Mouse (Mus musculus) embryonic facial prominence, embryonic 13.5 days (tissue): Measurements from ENCODE around the gene Gsc2. TPM values are rescaled to one million over a fixed set of nuclear protein-coding genes. Genes with fewer than 3 reads are reported as not detected.
A peak's percentile ranks its signal among the peaks of the same experiment; 100 is the strongest.

Experiments
- ATAC-seq: fragments of 200-750 bp; cut with Nextera tagmentation; 2 replicates; pipeline ENCODE4 v1.8.0; 2017; ENCODE audit warnings: low read depth; ENCODE audit not compliant: insufficient number of reproducible peaks, insufficient read depth, low FRiP score, low TSS enrichment
- H3K27ac ChIP-seq: fragments of 300-500 bp; sonication (generic); 2 replicates; pipeline ENCODE4 v1.5.1; 2015; ENCODE audit warnings: moderate library complexity, mild to moderate bottlenecking, inconsistent platforms
- H3K27me3 ChIP-seq: fragments of 300-500 bp; sonication (generic); 2 replicates; pipeline ENCODE4 v1.6.1; 2015; ENCODE audit warnings: mild to moderate bottlenecking, inconsistent platforms
- H3K36me3 ChIP-seq: fragments of 300-500 bp; sonication (generic); 2 replicates; pipeline ENCODE4 v1.6.1; 2015; ENCODE audit warnings: mild to moderate bottlenecking, inconsistent platforms
- H3K4me1 ChIP-seq: fragments of 300-500 bp; sonication (generic); 2 replicates; pipeline ENCODE4 v1.6.1; 2015; ENCODE audit warnings: inconsistent platforms
- H3K4me2 ChIP-seq: fragments of 300-500 bp; sonication (generic); 2 replicates; pipeline ENCODE4 v1.6.1; 2015; ENCODE audit warnings: moderate library complexity, mild to moderate bottlenecking, inconsistent platforms
- H3K4me3 ChIP-seq: fragments of 300-500 bp; sonication (generic); 2 replicates; pipeline ENCODE4 v1.5.1; 2015; ENCODE audit warnings: mild to moderate bottlenecking, inconsistent platforms
- H3K9ac ChIP-seq: fragments of 300-500 bp; sonication (generic); 2 replicates; pipeline ENCODE4 v1.6.1; 2015; ENCODE audit warnings: mild to moderate bottlenecking, inconsistent platforms
- H3K9me3 ChIP-seq: fragments of 300-500 bp; sonication (generic); 2 replicates; pipeline ENCODE4 v1.6.1; 2016; ENCODE audit warnings: inconsistent platforms
- WGBS: fragments of 180-500 bp; shearing (Covaris S2); methylation state at CpG from one replicate; pipeline ENCODE4 v1.1.7; 2015; ENCODE audit warnings: mixed read lengths; 5-methylcytosine and 5-hydroxymethylcytosine counted together
- polyA plus RNA-seq: library from polyadenylated mRNA; unstranded; fragments of >200 nt; fragmentation: Nextera tagmentation; extraction: Ambion mirVana; gene quantifications from 2 replicates; pipeline ENCODE4 v1.2.1, GENCODE M21; 2015

Gsc2 gene
- polyA plus RNA-seq, 1 experiment from 2014 or later: not detected

GRCm38 (mm10) chr16:17884116-17884515 is 30.7 kb downstream of the Gsc2 start:
- Histone ChIP-seq H3K9ac (no peak overlapping the region), H3K4me3 (no peak overlapping the region), H3K36me3 (peaks cover 7% of the 10 kb centered on the region; the same call in 1 of the 2 replicates), H3K27me3 (no peaks in the 10 kb centered on the region), H3K9me3 (no peaks in the 10 kb centered on the region), H3K27ac (no peak overlapping the region), H3K4me1 (peaks cover 6% of the 10 kb centered on the region), H3K4me2 (no peak overlapping the region)
- ATAC-seq: no peak
- 89% methylated on average over 6 of the region's 6 CpGs for WGBS

GRCm38 (mm10) chr16:17882196-17882595 is 32.7 kb downstream of the Gsc2 start:
- Histone ChIP-seq H3K9ac (no peak overlapping the region), H3K4me3 (no peak overlapping the region), H3K9me3 (no peaks in the 10 kb centered on the region), H3K27me3 (no peaks in the 10 kb centered on the region), H3K4me2 (no peak overlapping the region), H3K36me3 (peaks cover 18% of the 10 kb centered on the region), H3K27ac (no peak overlapping the region), H3K4me1 (peaks cover 6% of the 10 kb centered on the region)
- ATAC-seq: no peak

GRCm38 (mm10) chr16:17879571-17879970 is 35.3 kb downstream of the Gsc2 start:
- Histone ChIP-seq H3K4me1 (peaks cover 6% of the 10 kb centered on the region), H3K9ac (no peak overlapping the region), H3K27me3 (no peaks in the 10 kb centered on the region), H3K36me3 (peaks cover 21% of the 10 kb centered on the region), H3K4me3 (no peak overlapping the region), H3K4me2 (no peak overlapping the region), H3K27ac (no peak overlapping the region), H3K9me3 (no peaks in the 10 kb centered on the region)
- ATAC-seq: no peak
- 92% methylated on average over 4 of the region's 4 CpGs for WGBS

GRCm38 (mm10) chr16:17876096-17876495 is 38.8 kb downstream of the Gsc2 start:
- WGBS: 95% methylated on average over 1 of the region's 1 CpGs

GRCm38 (mm10) chr16:17875174-17875573 is 39.7 kb downstream of the Gsc2 start:
- Histone ChIP-seq H3K4me1 (no peaks in the 10 kb centered on the region), H3K4me3 (no peak overlapping the region), H3K4me2 (no peak overlapping the region), H3K9ac (no peak overlapping the region), H3K36me3 (peaks cover 43% of the 10 kb centered on the region), H3K9me3 (no peaks in the 10 kb centered on the region), H3K27ac (no peak overlapping the region), H3K27me3 (no peaks in the 10 kb centered on the region)
- 89% methylated on average over 4 of the region's 4 CpGs for WGBS
- no peak for ATAC-seq

More at GRCm38 (mm10) chr16:17876096-17876495, 38.8 kb downstream of the Gsc2 start:
- Histone ChIP-seq H3K9ac (no peak overlapping the region), H3K27ac (no peak overlapping the region), H3K9me3 (no peaks in the 10 kb centered on the region), H3K4me2 (no peak overlapping the region), H3K4me3 (no peak overlapping the region), H3K27me3 (no peaks in the 10 kb centered on the region), H3K36me3 (peaks cover 34% of the 10 kb centered on the region), H3K4me1 (no peaks in the 10 kb centered on the region)
- no peak for ATAC-seq

- H3K4me3 ChIP-seq: no peak overlapping the region
- peaks cover 58% of the 10 kb centered on the region for H3K36me3 ChIP-seq
- no peaks in the 10 kb centered on the region for H3K4me1 ChIP-seq
- 65% methylated on average over 4 of the region's 4 CpGs for WGBS
- no peak overlapping the region for H3K27ac ChIP-seq
- no peak overlapping the region for H3K4me2 ChIP-seq
- H3K9me3 ChIP-seq: no peaks in the 10 kb centered on the region
- H3K27me3 ChIP-seq: no peaks in the 10 kb centered on the region
- 0 out of 2 replicates have a peak overlapping the region, but pooled peaks have one; percentile 27 for H3K9ac ChIP-seq
- ATAC-seq: no peak
Observed at GRCm38 (mm10) chr16:17872995-17873394, 41.9 kb downstream of the Gsc2 start.

GRCm38 (mm10) chr16:17871248-17871647 is 43.6 kb downstream of the Gsc2 start:
- Histone ChIP-seq H3K9ac (no peak overlapping the region), H3K9me3 (no peaks in the 10 kb centered on the region), H3K4me1 (no peaks in the 10 kb centered on the region), H3K27ac (no peak overlapping the region), H3K36me3 (peaks cover 53% of the 10 kb centered on the region), H3K4me2 (no peak overlapping the region), H3K4me3 (no peak overlapping the region), H3K27me3 (no peaks in the 10 kb centered on the region)
- ATAC-seq: no peak
- 81% methylated on average over 5 of the region's 5 CpGs for WGBS

GRCm38 (mm10) chr16:17865770-17866169 is 49.1 kb downstream of the Gsc2 start:
- Histone ChIP-seq H3K4me3 (no peak overlapping the region), H3K36me3 (peaks cover 47% of the 10 kb centered on the region), H3K9ac (no peak overlapping the region), H3K27me3 (no peaks in the 10 kb centered on the region), H3K9me3 (no peaks in the 10 kb centered on the region), H3K4me2 (no peak overlapping the region), H3K4me1 (0 out of 2 replicates have a peak, but pooled peaks cover 4% of the 10 kb centered on the region), H3K27ac (no peak overlapping the region)
- WGBS: 76% methylated on average over 6 of the region's 6 CpGs
- ATAC-seq: no peak

- WGBS: 97% methylated on average over 2 of the region's 2 CpGs
- Histone ChIP-seq H3K9ac (no peak overlapping the region), H3K27me3 (no peaks in the 10 kb centered on the region), H3K4me1 (0 out of 2 replicates have a peak, but pooled peaks cover 4% of the 10 kb centered on the region), H3K36me3 (peaks cover 47% of the 10 kb centered on the region), H3K9me3 (no peaks in the 10 kb centered on the region), H3K4me2 (no peak overlapping the region), H3K4me3 (no peak overlapping the region), H3K27ac (no peak overlapping the region)
- no peak for ATAC-seq
Observed at GRCm38 (mm10) chr16:17865293-17865692, 49.6 kb downstream of the Gsc2 start.

Other genes starting within 250 kb of the Gsc2 start
- 53.3 and 56.4 TPM in 2 replicates for gene Med15, start 182.2 kb downstream of the Gsc2 start, polyA plus RNA-seq
- gene Klhl22, start 155.4 kb downstream of the Gsc2 start, polyA plus RNA-seq: 88.8 and 97.7 TPM in 2 replicates
- 30.9 and 39.0 TPM in 2 replicates for gene Scarf2, start 117.8 kb downstream of the Gsc2 start, polyA plus RNA-seq
- 0.36 and 0.45 TPM in 2 replicates for gene B830017H08Rik, start 81.9 kb downstream of the Gsc2 start, polyA plus RNA-seq
- 2.2 and 3.0 TPM in 2 replicates for gene Car15, start 76.7 kb downstream of the Gsc2 start, polyA plus RNA-seq
- 0.14 and 0.39 TPM in 2 replicates for gene Gm20518, start 23.4 kb downstream of the Gsc2 start, polyA plus RNA-seq
- gene Tssk1, start 20.8 kb downstream of the Gsc2 start, polyA plus RNA-seq: 0.14 TPM in 1 of 2 replicates, not detected in the other
- gene Dgcr2, start 16.5 kb downstream of the Gsc2 start, polyA plus RNA-seq: 96.8 and 97.0 TPM in 2 replicates
- gene Tssk2, start 16.4 kb downstream of the Gsc2 start, polyA plus RNA-seq: 0.20 TPM in 1 of 2 replicates, not detected in the other
- gene Ess2, start 3.7 kb downstream of the Gsc2 start, polyA plus RNA-seq: 43.7 and 46.9 TPM in 2 replicates
- gene Slc25a1, start 13.2 kb upstream of the Gsc2 start, polyA plus RNA-seq: 77.7 and 90.5 TPM in 2 replicates
- not detected in 2 replicates for gene Vpreb2, start 65.4 kb upstream of the Gsc2 start, polyA plus RNA-seq
- 118 and 123 TPM in 2 replicates for gene Dgcr6, start 137.8 kb upstream of the Gsc2 start, polyA plus RNA-seq
- 8.2 and 10.5 TPM in 2 replicates for gene Prodh, start 175.1 kb upstream of the Gsc2 start, polyA plus RNA-seq
- gene Rtn4r, start 212.6 kb upstream of the Gsc2 start, polyA plus RNA-seq: 5.6 and 6.3 TPM in 2 replicates